Mouse (Mus musculus): ENCODE results near the gene Egfr.

Egfr gene

GRCm38 (mm10) chr11:16781604-16782003 is 29.6 kb downstream of the Egfr start:
- no peak for DNase-seq (ENCODE audit: low spot score)

GRCm38 (mm10) chr11:16783926-16784659 is 32.1 kb downstream of the Egfr start:
- no peak for DNase-seq (ENCODE audit: low spot score)

GRCm38 (mm10) chr11:16792638-16793585 is 40.9 kb downstream of the Egfr start:
- DNase-seq (ENCODE audit: low spot score), result no peak

GRCm38 (mm10) chr11:16795012-16795411 is 43.0 kb downstream of the Egfr start:
- DNase-seq (ENCODE audit: low spot score), result peak; percentile 89

- no peak for DNase-seq (ENCODE audit: low spot score)
Observed at GRCm38 (mm10) chr11:16795513-16795912, 43.5 kb downstream of the Egfr start.

GRCm38 (mm10) chr11:16797456-16797855 is 45.5 kb downstream of the Egfr start:
- no peak for DNase-seq (ENCODE audit: low spot score)

GRCm38 (mm10) chr11:16798136-16798535 is 46.1 kb downstream of the Egfr start:
- DNase-seq (ENCODE audit: low spot score), result peak; percentile 43

GRCm38 (mm10) chr11:16800507-16800906 is 48.5 kb downstream of the Egfr start:
- peak; percentile 91 for DNase-seq (ENCODE audit: low spot score)

GRCm38 (mm10) chr11:16802668-16803067 is 50.7 kb downstream of the Egfr start:
- no peak for DNase-seq (ENCODE audit: low spot score)

GRCm38 (mm10) chr11:16804016-16804415 is 52.0 kb downstream of the Egfr start:
- DNase-seq (ENCODE audit: low spot score), result no peak

GRCm38 (mm10) chr11:16805886-16806285 is 53.9 kb downstream of the Egfr start:
- DNase-seq (ENCODE audit: low spot score), result no peak

- peak; percentile 47 for DNase-seq (ENCODE audit: low spot score)
Observed at GRCm38 (mm10) chr11:16809161-16809967, 57.4 kb downstream of the Egfr start.

GRCm38 (mm10) chr11:16810086-16810485 is 58.1 kb downstream of the Egfr start:
- no peak for DNase-seq (ENCODE audit: low spot score)

- no peak for DNase-seq (ENCODE audit: low spot score)
Observed at GRCm38 (mm10) chr11:16813298-16813697, 61.3 kb downstream of the Egfr start.

- no peak for DNase-seq (ENCODE audit: low spot score)
Observed at GRCm38 (mm10) chr11:16816414-16816813, 64.4 kb downstream of the Egfr start.

GRCm38 (mm10) chr11:16817336-16818034 is 65.5 kb downstream of the Egfr start:
- DNase-seq (ENCODE audit: low spot score), result no peak

GRCm38 (mm10) chr11:16819424-16819823 is 67.4 kb downstream of the Egfr start:
- DNase-seq (ENCODE audit: low spot score), result no peak

GRCm38 (mm10) chr11:16820138-16820537 is 68.1 kb downstream of the Egfr start:
- peak; percentile 62 for DNase-seq (ENCODE audit: low spot score)

GRCm38 (mm10) chr11:16821668-16822254 is 69.8 kb downstream of the Egfr start:
- DNase-seq (ENCODE audit: low spot score), result no peak

- DNase-seq (ENCODE audit: low spot score), result peak; percentile 46
Observed at GRCm38 (mm10) chr11:16823830-16824545, 72.0 kb downstream of the Egfr start.

All from adipocyte (in vitro differentiated cells).